Mouse (Mus musculus) splenic B cell, adult 2 months (primary cell): ENCODE measurements at regions not wholly inside any gene's neighbourhood (a gene's known extent, or its start where the extent isn't known, plus 50 kb on each side); places are given as distances from the start of the nearest gene placed in this dataset.

Experiments
- DNase-seq: peaks from one replicate; pipeline ENCODE4 v3.0.0-alpha.2; 2011; ENCODE audit warnings: low read depth, low spot score
- H3K27me3 ChIP-seq: 2 replicates; pipeline ENCODE4 v1.6.1; 2012; ENCODE audit warnings: mild to moderate bottlenecking, low read length, moderate library complexity, mixed read lengths; ENCODE audit not compliant: control insufficient read depth, poor library complexity, insufficient read depth, severe bottlenecking
- H3K36me3 ChIP-seq: 2 replicates; pipeline ENCODE4 v1.6.1; 2012; ENCODE audit warnings: mild to moderate bottlenecking, low read length, moderate library complexity, mixed read lengths; ENCODE audit not compliant: control insufficient read depth, poor library complexity, insufficient read depth, severe bottlenecking

GRCm38 (mm10) chr10:99384851-99385250 lies 121.8 kb downstream of the Dusp6 start:
- H3K27me3 ChIP-seq = no peaks in the 10 kb centered on the region; the same call in 1 of the 2 replicates

DNA sequence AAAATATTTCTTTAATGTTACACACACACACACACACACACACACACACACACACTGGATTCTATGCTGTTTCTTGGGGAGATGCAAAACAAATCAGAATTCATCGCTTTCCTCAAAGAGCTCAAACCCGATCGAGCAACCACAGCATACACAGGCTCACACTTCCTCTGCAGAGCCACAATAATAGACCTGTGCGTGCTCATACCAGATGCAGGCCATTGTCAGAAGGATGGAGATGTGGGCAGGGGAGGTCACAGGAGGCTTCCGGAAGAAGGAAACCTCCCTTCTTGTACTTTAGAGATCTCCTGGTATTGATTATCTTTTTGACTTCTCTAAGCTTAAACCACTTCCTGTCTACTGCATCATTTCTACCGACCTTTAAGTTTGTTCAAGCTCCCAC lies 122.8 kb downstream of the Dusp6 start:
- DNase-seq = no peak

More at GRCm38 (mm10) chr10:99384851-99385250, 121.8 kb downstream of the Dusp6 start:
- no peaks in the 10 kb centered on the region for H3K36me3 ChIP-seq
- no peak for DNase-seq

DNA sequence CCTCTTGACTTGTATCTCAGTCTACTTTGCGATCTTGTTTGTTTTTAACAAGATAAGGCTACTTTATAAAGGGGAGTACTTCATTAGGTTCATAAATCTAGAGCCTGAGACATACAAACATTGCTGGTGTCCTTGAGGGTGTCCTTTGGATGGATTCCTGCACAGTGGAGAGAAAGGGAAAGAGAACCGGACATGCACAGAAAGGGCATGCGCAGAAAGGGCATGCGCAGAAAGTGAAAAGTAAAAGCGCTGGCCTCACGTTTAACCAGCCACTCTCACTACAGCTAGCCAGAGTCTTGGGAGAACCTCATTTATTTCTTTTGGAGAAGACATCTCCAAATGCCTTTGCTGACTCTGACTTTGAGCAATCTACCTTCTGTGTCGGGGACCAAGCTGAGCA lies 125.5 kb downstream of the Dusp6 start:
- Histone ChIP-seq H3K36me3 (no peaks in the 10 kb centered on the region), H3K27me3 (no peaks in the 10 kb centered on the region; the same call in 1 of the 2 replicates)
- DNase-seq = no peak

More for the DNA sequence above, 122.8 kb downstream of the Dusp6 start:
- H3K36me3 ChIP-seq = no peaks in the 10 kb centered on the region
- no peaks in the 10 kb centered on the region; the same call in 1 of the 2 replicates for H3K27me3 ChIP-seq

DNA sequence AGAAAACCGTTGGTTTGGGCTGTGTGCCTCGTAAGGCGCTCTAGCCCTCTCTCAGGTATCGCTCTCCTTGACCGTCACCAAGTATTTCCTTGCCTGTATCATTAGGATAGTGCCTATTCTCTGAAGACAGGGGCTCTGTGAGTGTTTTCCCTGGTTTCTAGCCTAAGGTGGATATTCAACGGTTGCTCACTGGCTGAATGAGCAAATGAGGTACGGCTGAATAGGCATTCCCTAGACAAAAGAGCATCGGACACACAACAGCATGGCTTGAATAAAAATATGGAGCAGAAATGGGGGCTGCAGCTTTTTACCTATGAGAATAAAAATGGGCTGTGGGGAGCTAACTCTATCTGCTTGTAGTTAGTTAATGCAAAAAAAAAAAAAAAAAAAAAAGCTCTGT lies 126.0 kb downstream of the Dusp6 start:
- DNase-seq = no peak
- H3K27me3 ChIP-seq = no peaks in the 10 kb centered on the region; the same call in 1 of the 2 replicates
- no peaks in the 10 kb centered on the region for H3K36me3 ChIP-seq

- no peaks in the 10 kb centered on the region; the same call in 1 of the 2 replicates for H3K27me3 ChIP-seq
- DNase-seq = no peak
- no peaks in the 10 kb centered on the region for H3K36me3 ChIP-seq
Measured at GRCm38 (mm10) chr10:99390609-99391183, 127.7 kb downstream of the Dusp6 start.

GRCm38 (mm10) chr10:99391725-99392124 lies 128.7 kb downstream of the Dusp6 start:
- no peaks in the 10 kb centered on the region; the same call in 1 of the 2 replicates for H3K27me3 ChIP-seq
- no peaks in the 10 kb centered on the region for H3K36me3 ChIP-seq
- no peak for DNase-seq

DNA sequence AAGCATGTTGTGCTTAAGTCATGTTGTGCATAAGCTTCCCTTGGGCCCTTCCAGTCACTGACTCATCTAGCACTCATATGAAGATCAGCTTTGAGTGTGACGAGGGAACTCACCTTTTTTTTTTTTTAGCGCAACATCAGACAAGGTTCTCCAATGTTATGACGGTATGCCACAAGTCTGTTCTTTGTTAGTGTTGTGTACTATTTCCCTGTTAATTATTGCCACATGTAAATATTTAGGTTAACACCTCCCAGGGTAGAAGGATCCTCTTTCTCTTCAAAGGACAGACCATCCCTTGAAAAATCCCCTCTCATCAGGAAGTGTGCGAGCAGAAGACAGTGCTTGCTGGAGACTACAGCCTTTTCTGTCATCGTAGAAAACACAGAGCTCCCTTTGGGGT lies 129.9 kb downstream of the Dusp6 start:
- Histone ChIP-seq H3K36me3 (no peaks in the 10 kb centered on the region), H3K27me3 (no peaks in the 10 kb centered on the region; the same call in 1 of the 2 replicates)
- DNase-seq = peak; percentile 44

DNA sequence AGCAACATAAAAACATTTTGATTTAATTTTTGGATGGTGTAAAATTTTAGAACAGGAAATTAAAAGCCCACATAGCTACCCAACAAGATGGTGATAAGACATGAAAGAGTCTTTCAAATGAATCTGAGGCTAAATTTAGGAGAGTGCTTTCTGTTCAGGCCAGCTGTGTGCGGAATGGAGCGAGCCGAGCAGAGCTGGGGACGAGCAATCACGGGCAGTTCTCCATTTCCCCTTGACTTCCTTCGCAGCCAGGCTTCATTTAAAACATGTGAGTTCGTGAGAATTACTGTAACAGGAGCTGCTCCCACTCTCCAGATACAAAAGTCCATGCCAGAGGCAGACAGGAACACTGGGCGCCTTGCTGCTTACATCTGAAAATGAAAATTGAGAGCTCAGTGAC lies 130.5 kb downstream of the Dusp6 start:
- DNase-seq = peak; percentile 48
- Histone ChIP-seq H3K36me3 (no peaks in the 10 kb centered on the region), H3K27me3 (no peaks in the 10 kb centered on the region; the same call in 1 of the 2 replicates)

GRCm38 (mm10) chr10:99395411-99395810 lies 132.4 kb downstream of the Dusp6 start:
- no peak for DNase-seq
- H3K27me3 ChIP-seq = no peaks in the 10 kb centered on the region
- no peaks in the 10 kb centered on the region for H3K36me3 ChIP-seq

GRCm38 (mm10) chr10:99396630-99397029 lies 133.6 kb downstream of the Dusp6 start:
- Histone ChIP-seq H3K36me3 (no peaks in the 10 kb centered on the region), H3K27me3 (no peaks in the 10 kb centered on the region)
- no peak for DNase-seq

- Histone ChIP-seq H3K36me3 (no peaks in the 10 kb centered on the region), H3K27me3 (no peaks in the 10 kb centered on the region)
- no peak for DNase-seq
Measured at GRCm38 (mm10) chr10:99400076-99400475, 137.0 kb downstream of the Dusp6 start.

GRCm38 (mm10) chr10:99406764-99407163 lies 143.7 kb downstream of the Dusp6 start:
- no peaks in the 10 kb centered on the region for H3K36me3 ChIP-seq
- no peaks in the 10 kb centered on the region for H3K27me3 ChIP-seq
- DNase-seq = no peak

DNA sequence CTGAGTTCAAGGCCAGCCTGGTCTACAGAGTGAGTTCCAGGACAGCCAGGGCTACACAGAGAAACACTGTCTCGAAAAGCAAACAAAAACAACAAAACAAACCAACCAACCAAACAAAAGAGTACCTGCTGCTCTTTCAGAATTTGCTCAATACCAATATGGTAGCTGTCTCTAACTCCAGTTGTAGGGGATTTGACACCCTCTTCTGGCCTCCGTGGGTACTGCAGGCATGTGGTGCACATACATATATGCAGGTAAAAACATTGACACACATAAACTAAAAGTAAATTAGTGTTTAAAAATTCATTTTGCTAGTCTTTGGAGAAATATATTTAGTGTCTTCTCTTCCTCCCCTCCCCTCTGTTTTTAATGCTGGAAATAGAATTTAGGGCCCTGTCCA lies 145.8 kb downstream of the Dusp6 start:
- Histone ChIP-seq H3K36me3 (no peaks in the 10 kb centered on the region), H3K27me3 (no peaks in the 10 kb centered on the region)
- DNase-seq = peak; percentile 24

GRCm38 (mm10) chr10:99409744-99410143 lies 146.7 kb downstream of the Dusp6 start:
- Histone ChIP-seq H3K27me3 (no peaks in the 10 kb centered on the region), H3K36me3 (no peaks in the 10 kb centered on the region)
- no peak for DNase-seq

DNA sequence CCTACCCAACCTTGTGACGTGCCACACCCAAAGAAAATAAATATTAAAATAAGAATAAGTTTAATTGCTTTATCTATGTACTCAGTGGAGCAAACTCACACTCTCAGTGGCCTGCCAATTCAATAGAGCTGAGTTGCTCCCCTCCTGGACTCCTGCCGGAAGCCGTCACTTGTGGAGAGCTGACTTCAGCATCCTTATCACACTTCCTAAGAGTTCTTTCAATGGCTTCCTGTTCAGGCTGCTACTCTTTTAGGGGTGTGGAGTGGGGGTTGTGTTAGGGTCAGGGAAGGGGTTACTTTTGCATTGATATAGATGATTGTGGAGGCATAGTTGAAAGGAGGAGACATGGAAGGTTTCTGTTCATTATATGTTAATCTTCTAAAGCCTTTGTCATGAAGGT lies 147.7 kb downstream of the Dusp6 start:
- Histone ChIP-seq H3K27me3 (no peaks in the 10 kb centered on the region), H3K36me3 (no peaks in the 10 kb centered on the region)
- no peak for DNase-seq

DNA sequence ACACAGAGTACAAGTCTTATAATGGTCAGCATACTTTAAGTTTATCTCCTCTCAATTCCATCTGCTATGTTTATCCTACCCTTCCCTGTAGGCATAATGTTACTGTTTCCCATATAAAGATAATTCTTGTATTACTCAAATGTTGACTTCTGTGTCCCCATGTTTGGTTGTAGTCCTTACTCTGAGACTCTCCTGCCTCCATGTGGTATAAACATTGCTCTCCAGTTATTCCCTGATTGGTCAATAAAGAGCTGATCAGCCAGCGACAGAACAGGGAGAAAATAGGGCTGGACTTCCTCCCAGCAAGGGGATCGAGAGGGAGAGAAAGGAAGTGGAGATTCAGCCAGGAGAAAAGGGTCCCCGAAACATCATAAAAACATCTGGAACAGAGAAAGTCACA lies 150.4 kb downstream of the Dusp6 start:
- Histone ChIP-seq H3K27me3 (no peaks in the 10 kb centered on the region), H3K36me3 (no peaks in the 10 kb centered on the region)
- DNase-seq = no peak
